Mouse (Mus musculus) ES-Bruce4 (cell line): ENCODE data around the gene Stx11.

Source experiments
- CTCF ChIP-seq: IDR thresholded peaks from one replicate; pipeline ENCODE4 v1.8.1; 2011; ENCODE audit warnings: low read depth, low read length
- EP300 ChIP-seq: IDR thresholded peaks from 2 replicates; pipeline ENCODE4 v1.6.1; 2011; ENCODE audit warnings: low read depth, low read length; ENCODE audit not compliant: insufficient read depth
- POLR2A ChIP-seq: IDR thresholded peaks from one replicate; pipeline ENCODE4 v1.8.1; 2011; ENCODE audit warnings: low read length; ENCODE audit not compliant: insufficient read depth

GRCm38 (mm10) chr10:12983516-12983915 is 19.4 kb upstream of the Stx11 start:
- TF ChIP-seq CTCF (no peak), EP300 (no peak), POLR2A (no peak)
